Mouse (Mus musculus): ENCODE results near the gene Socs7.

DNA sequence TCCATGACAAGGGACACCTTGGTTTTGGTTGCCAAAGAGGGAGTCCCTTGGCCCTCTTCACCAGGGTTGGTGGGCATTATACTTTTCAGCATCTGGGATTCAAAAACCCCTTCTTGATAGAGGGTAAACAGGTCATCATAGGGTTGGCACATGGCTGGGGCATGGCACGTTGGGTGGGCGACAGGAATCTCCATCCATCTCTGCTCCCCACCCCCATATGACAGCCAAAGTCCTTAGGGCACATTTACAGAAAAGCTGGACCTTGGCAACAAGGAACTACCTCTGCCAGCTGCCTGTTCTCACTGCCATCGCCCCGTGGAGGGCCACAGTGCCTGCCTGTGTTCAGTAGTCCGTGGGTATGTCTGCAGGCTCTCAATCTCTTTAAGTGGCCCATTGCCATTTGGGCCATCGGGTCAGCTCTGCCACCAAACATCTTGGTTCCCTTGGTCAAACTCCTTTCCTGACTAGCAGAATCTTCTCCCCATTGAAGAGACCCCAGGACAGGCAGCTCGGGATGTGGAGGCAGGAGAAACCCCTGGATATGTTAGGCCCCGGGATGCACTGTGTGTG is 41.3 kb downstream of the Socs7 start:
- TF ChIP-seq CTCF (IDR thresholded peaks at IDR 0.05; ENCODE audit: low read depth, low read length), result no peak
- no peak for TF ChIP-seq POLR2A (IDR thresholded peaks at IDR 0.05; ENCODE audit: insufficient read depth, low read length)
- no peak for TF ChIP-seq EP300 (IDR thresholded peaks at IDR 0.05; ENCODE audit: insufficient read depth, low read depth, low read length)
